8 mouse cellular contexts compared by ENCODE assay signal in the genomic region with DNA sequence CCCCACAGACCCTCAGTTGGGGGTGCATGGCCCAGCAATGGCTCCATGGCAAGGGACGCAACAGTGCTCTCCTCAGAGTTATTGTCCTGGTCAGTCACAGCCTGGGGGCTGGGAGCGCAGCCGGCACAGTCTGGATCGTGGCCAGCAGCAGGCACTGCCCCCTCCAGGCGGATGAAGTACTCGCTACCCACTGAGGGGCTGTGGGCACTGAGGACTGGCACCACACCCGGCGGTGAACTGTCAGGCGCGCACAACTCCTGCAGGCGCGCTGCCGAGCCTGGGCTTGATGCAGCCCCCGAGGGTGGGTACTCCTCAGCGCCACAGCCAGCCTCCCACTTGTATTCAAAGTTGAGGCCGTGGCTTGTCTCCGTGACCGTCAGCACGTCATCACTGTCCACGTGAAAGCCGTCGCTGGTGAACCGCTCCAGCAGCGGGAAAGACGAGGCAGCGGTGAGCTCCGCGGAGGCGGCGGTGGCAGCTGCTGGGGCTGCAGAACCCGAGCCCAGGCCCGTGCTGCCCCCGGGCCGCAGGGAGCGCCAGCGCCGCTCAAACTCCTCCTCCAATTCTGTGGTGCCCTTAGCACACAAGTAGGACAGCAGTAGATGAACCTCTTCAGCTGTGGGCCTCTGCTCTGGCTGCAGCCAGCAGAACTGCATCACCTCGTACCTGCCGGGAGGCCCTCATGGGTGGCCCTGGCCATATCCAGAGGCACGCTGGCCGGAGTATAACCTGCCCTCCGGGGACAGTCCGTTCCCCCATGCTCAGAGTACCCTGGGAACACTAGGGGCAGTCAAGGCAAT. TPM values are rescaled to one million over a fixed set of nuclear protein-coding genes. Genes with fewer than 3 reads are reported as not detected.
DNase-seq lines count a peak whose midpoint lies in the region; ATAC-seq lines count a peak whose summit lies in the region.
"Had no signal": no experiment of that assay in that cellular context is flagged by ENCODE, and none has a peak within 500 bp of the region (broad histone marks: within the 10 kb centered on the region; RNA-seq: fewer than 3 reads in every experiment).

No protein-coding gene starts in this region.

- peak overlapping the region; percentile 6; the same call in 1 of the 2 replicates for H3K4me3 ChIP-seq in lung, embryonic 15.5 days
- peak overlapping the region; percentile 17 for H3K4me3 ChIP-seq in embryonic facial prominence, embryonic 13.5 days
- no peak overlapping the region for H3K4me3 ChIP-seq in hindbrain, embryonic 13.5 days
- no peak overlapping the region for H3K4me3 ChIP-seq in midbrain, embryonic 16.5 days (ENCODE audit: low read depth, low read length)

- no peaks in the 10 kb centered on the region for H3K36me3 ChIP-seq in lung, embryonic 15.5 days
- H3K36me3 ChIP-seq in embryonic facial prominence, embryonic 13.5 days: peaks cover under 1% of the 10 kb centered on the region
- H3K36me3 ChIP-seq in hindbrain, embryonic 13.5 days: peaks cover 71% of the 10 kb centered on the region
- H3K36me3 ChIP-seq in midbrain, embryonic 16.5 days (ENCODE audit: control insufficient read depth, insufficient read depth, low read length): peaks cover 22% of the 10 kb centered on the region

- no peaks in the 10 kb centered on the region for H3K9me3 ChIP-seq in lung, embryonic 15.5 days
- no peaks in the 10 kb centered on the region for H3K9me3 ChIP-seq in embryonic facial prominence, embryonic 13.5 days
- no peaks in the 10 kb centered on the region for H3K9me3 ChIP-seq in hindbrain, embryonic 13.5 days
- no peaks in the 10 kb centered on the region for H3K9me3 ChIP-seq in midbrain, embryonic 16.5 days (replicated peaks; ENCODE audit: control insufficient read depth, low read length, poor library complexity, severe bottlenecking)

- H3K4me2 ChIP-seq in lung, embryonic 15.5 days: peak overlapping the region; percentile 51
- peak overlapping the region; percentile 40 for H3K4me2 ChIP-seq in embryonic facial prominence, embryonic 13.5 days
- H3K4me2 ChIP-seq in hindbrain, embryonic 13.5 days: peak overlapping the region; percentile 34
- H3K4me2 ChIP-seq in midbrain, embryonic 16.5 days (ENCODE audit: low read length): no peak overlapping the region

- no peak for DNase-seq in lung, postnatal 25 days (ENCODE audit: low spot score)
- DNase-seq in spleen, postnatal 14 days (ENCODE audit: low spot score in 2 of 2): no peak
- DNase-seq in layer of hippocampus, adult 9-10 months (ENCODE audit: low spot score): no peak

- peaks cover 15% of the 10 kb centered on the region for H3K4me1 ChIP-seq in lung, embryonic 15.5 days
- peaks cover 15% of the 10 kb centered on the region for H3K4me1 ChIP-seq in embryonic facial prominence, embryonic 13.5 days
- H3K4me1 ChIP-seq in hindbrain, embryonic 13.5 days (replicated peaks): peaks cover 31% of the 10 kb centered on the region
- peaks cover 7% of the 10 kb centered on the region; the same call in 1 of the 2 replicates for H3K4me1 ChIP-seq in midbrain, embryonic 16.5 days (ENCODE audit: control insufficient read depth, insufficient read depth, low read length)

- H3K9ac ChIP-seq in lung, embryonic 15.5 days: no peak overlapping the region
- peak overlapping the region; percentile 41; the same call in 1 of the 2 replicates for H3K9ac ChIP-seq in embryonic facial prominence, embryonic 13.5 days
- peak overlapping the region; percentile 46 for H3K9ac ChIP-seq in hindbrain, embryonic 13.5 days
- H3K9ac ChIP-seq in midbrain, embryonic 16.5 days (ENCODE audit: low read depth, low read length): peak overlapping the region; percentile 14; the same call in 1 of the 2 replicates

- 0 out of 2 replicates have a peak, but pooled peaks have one; percentile 4 for ATAC-seq in lung, embryonic 15.5 days (ENCODE audit: borderline replicate concordance, extremely low read depth, low FRiP score, low TSS enrichment)
- no peak for ATAC-seq in embryonic facial prominence, embryonic 13.5 days (ENCODE audit: insufficient number of reproducible peaks, insufficient read depth, low FRiP score, low TSS enrichment, low read depth)
- peak; percentile 25 for ATAC-seq in hindbrain, embryonic 13.5 days (ENCODE audit: low FRiP score)
- peak; percentile 40 for ATAC-seq in midbrain, embryonic 16.5 days

- H3K27me3 ChIP-seq in lung, embryonic 15.5 days: peaks cover 12% of the 10 kb centered on the region; the same call in 1 of the 2 replicates
- H3K27me3 ChIP-seq in embryonic facial prominence, embryonic 13.5 days: peaks cover 23% of the 10 kb centered on the region
- H3K27me3 ChIP-seq in hindbrain, embryonic 13.5 days: peaks cover 30% of the 10 kb centered on the region
- no peaks in the 10 kb centered on the region for H3K27me3 ChIP-seq in midbrain, embryonic 16.5 days (ENCODE audit: control insufficient read depth, insufficient read depth, low read depth, low read length)

- WGBS in lung, embryonic 15.5 days: 31% methylated on average over 43 of the region's 43 CpGs
- 41% methylated on average over 43 of the region's 43 CpGs for WGBS in embryonic facial prominence, embryonic 13.5 days
- WGBS in hindbrain, embryonic 13.5 days: 36% methylated on average over 43 of the region's 43 CpGs
- WGBS in midbrain, embryonic 16.5 days: 50% methylated on average over 43 of the region's 43 CpGs

- H3K27ac ChIP-seq in lung, embryonic 15.5 days: no peak overlapping the region
- no peak overlapping the region for H3K27ac ChIP-seq in embryonic facial prominence, embryonic 13.5 days
- no peak overlapping the region for H3K27ac ChIP-seq in hindbrain, embryonic 13.5 days
- H3K27ac ChIP-seq in midbrain, embryonic 16.5 days (ENCODE audit: low read length): no peak overlapping the region
- H3K27ac ChIP-seq: macrophage had no signal

RNA-seq across cellular contexts. Expression of gene Aatk, which starts 35.0 kb away (rescaled TPM):
- polyA plus RNA-seq in lung, embryonic 15.5 days (2015; fragmentation: Nextera tagmentation; extraction: Ambion mirVana): 2.1 and 3.3 TPM in 2 replicates
- polyA plus RNA-seq in embryonic facial prominence, embryonic 13.5 days (2015; fragmentation: Nextera tagmentation; extraction: Ambion mirVana): 3.6 and 3.7 TPM in 2 replicates
- polyA plus RNA-seq in hindbrain, embryonic 13.5 days (2015; fragmentation: Nextera tagmentation; extraction: Ambion mirVana): 24.1 and 24.3 TPM in 2 replicates
- 42.3 and 46.5 TPM in 2 replicates for polyA plus RNA-seq in midbrain, embryonic 16.5 days (2015; fragmentation: Nextera tagmentation; extraction: Ambion mirVana)

Comparison
In these comparisons a context has a peak if more than half of its experiments do, and no peak if none do; other contexts are left out.
1. H3K4me3 ChIP-seq: peak in lung, embryonic 15.5 days (single experiment) and embryonic facial prominence, embryonic 13.5 days (single experiment); none in hindbrain, embryonic 13.5 days (single experiment) and midbrain, embryonic 16.5 days (single experiment).